Mouse (Mus musculus) left cerebral cortex, adult 2 months (tissue): ENCODE data around the gene 9430097D07Rik. TPM values are rescaled to one million over a fixed set of nuclear protein-coding genes. Genes with fewer than 3 reads are reported as not detected.

Experiments used
- DNase-seq, 2 experiments: peaks; one replicate each; pipeline ENCODE4 v3.0.0; 2021 to 2022; ENCODE audit warnings: low spot score in 2 of 2, mixed read lengths in 1 of 2; ENCODE audit errors: extremely low spot score in 1 of 2
- H3K27ac ChIP-seq: fragments of 200-600 bp; 2 replicates; pipeline ENCODE4 v1.8.1; 2022
- H3K4me3 ChIP-seq: fragments of 200-600 bp; 2 replicates; pipeline ENCODE4 v1.8.1; 2022
- CTCF ChIP-seq: fragments of 200-600 bp; IDR thresholded peaks from 2 replicates; pipeline ENCODE4 v1.8.1; 2022; ENCODE audit warnings: antibody characterized with exemption, mild to moderate bottlenecking, moderate library complexity
- intact Hi-C: fragments of 180-260 bp; cut with DNase I; formaldehyde crosslinking; loops from one replicate; pipeline ENCODE4 v1.15.1; 2025
- total RNA-seq, 2 experiments: library from RNA; stranded (reverse); gene quantifications; 2 replicates each; pipeline ENCODE4 v1.2.3; 2021

9430097D07Rik gene
- total RNA-seq, 2 experiments from 2014 or later, result 0.75 to 1.1 TPM

- H3K27ac ChIP-seq, result peak overlapping the region; percentile 80
- intact Hi-C loops, result loop anchor here (5.0 kb wide), 1 partner anchor 37 kb away; no protein-coding TSS in a partner anchor
- peak; percentile 87 for TF ChIP-seq CTCF
- H3K4me3 ChIP-seq, result peak overlapping the region; percentile 50
- DNase-seq, result peak; percentile 77 to 79
These were observed 441 bp downstream of the 9430097D07Rik start for GRCm38 (mm10) chr2:32574901-32575585.

- peak within 1 kb of the TSS; percentile 50 for H3K4me3 ChIP-seq
- H3K27ac ChIP-seq, result peak within 1 kb of the TSS; percentile 80
- intact Hi-C loops, result no loop called here
- no peak for TF ChIP-seq CTCF
- no peak for DNase-seq
These were observed 987 bp downstream of the 9430097D07Rik start, which contains the start of gene Pip5kl1 for GRCm38 (mm10) chr2:32574497-32574896. Gene Pip5kl1, plus strand, starts transcription at chr2:32574797.

GRCm38 (mm10) chr2:32572196-32572595, 3.3 kb downstream of the 9430097D07Rik start:
- no peak overlapping the region for H3K4me3 ChIP-seq
- no peak overlapping the region for H3K27ac ChIP-seq
- no peak for DNase-seq
- intact Hi-C loops, result no loop called here
- TF ChIP-seq CTCF, result no peak

- peak; percentile 88 to 90 for DNase-seq
- peak; percentile 16 for TF ChIP-seq CTCF
- intact Hi-C loops, result no loop called here
- Histone ChIP-seq H3K4me3 (peak within 1 kb of the TSS; percentile 66), H3K27ac (peak within 1 kb of the TSS; percentile 93)
These were observed 4.6 kb downstream of the 9430097D07Rik start, which contains the start of gene Dpm2 for GRCm38 (mm10) chr2:32570698-32571494. Gene Dpm2, plus strand, starts transcription at chr2:32570858.

GRCm38 (mm10) chr2:32568941-32569340, 6.5 kb downstream of the 9430097D07Rik start:
- Histone ChIP-seq H3K27ac (no peak overlapping the region), H3K4me3 (no peak overlapping the region)
- no peak for DNase-seq
- TF ChIP-seq CTCF, result no peak
- intact Hi-C loops, result no loop called here

- no peak for DNase-seq
- Histone ChIP-seq H3K27ac (no peak overlapping the region), H3K4me3 (no peak overlapping the region)
- intact Hi-C loops, result no loop called here
- TF ChIP-seq CTCF, result no peak
These were observed 7.3 kb downstream of the 9430097D07Rik start for GRCm38 (mm10) chr2:32568149-32568548.

GRCm38 (mm10) chr2:32566536-32567063, 8.9 kb downstream of the 9430097D07Rik start:
- H3K27ac ChIP-seq, result no peak overlapping the region
- intact Hi-C loops, result loop anchor here (1.0 to 2.0 kb wide), 3 partner anchors 31 to 170 kb away; partner anchors contain the start of gene Fam102a
- peak; percentile 61 to 64 for DNase-seq
- no peak overlapping the region for H3K4me3 ChIP-seq
- TF ChIP-seq CTCF, result peak; percentile 92

- no peak for DNase-seq
- Histone ChIP-seq H3K4me3 (no peak overlapping the region), H3K27ac (peak overlapping the region; percentile 78)
- TF ChIP-seq CTCF, result no peak
- intact Hi-C loops, result no loop called here
These were observed 15.9 kb downstream of the 9430097D07Rik start for GRCm38 (mm10) chr2:32559570-32559969.

GRCm38 (mm10) chr2:32556019-32556418, 19.5 kb downstream of the 9430097D07Rik start:
- TF ChIP-seq CTCF, result no peak
- no peak for DNase-seq
- intact Hi-C loops, result no loop called here
- Histone ChIP-seq H3K4me3 (no peak overlapping the region), H3K27ac (peak overlapping the region; percentile 19; the same call in 1 of the 2 replicates)

- no peak for TF ChIP-seq CTCF
- no peak overlapping the region for H3K4me3 ChIP-seq
- DNase-seq, result no peak
- intact Hi-C loops, result no loop called here
- no peak overlapping the region; the same call in 1 of the 2 replicates for H3K27ac ChIP-seq
These were observed 20.0 kb downstream of the 9430097D07Rik start for GRCm38 (mm10) chr2:32555484-32555883.

- no peak overlapping the region for H3K27ac ChIP-seq
- no peak for TF ChIP-seq CTCF
- no peak for DNase-seq
- H3K4me3 ChIP-seq, result no peak overlapping the region
- intact Hi-C loops, result no loop called here
These were observed 21.8 kb downstream of the 9430097D07Rik start for GRCm38 (mm10) chr2:32553592-32554148.

- Histone ChIP-seq H3K27ac (no peak overlapping the region), H3K4me3 (no peak overlapping the region)
- no peak for TF ChIP-seq CTCF
- no peak for DNase-seq
- intact Hi-C loops, result no loop called here
These were observed 24.2 kb downstream of the 9430097D07Rik start for GRCm38 (mm10) chr2:32551236-32551635.
